Mouse (Mus musculus) T-helper 17 cell (primary cell): ENCODE results near the gene Podxl.
"Not testable (repeated sequence)": the region's sequence is repeated elsewhere in the genome, so short reads cannot be mapped to it uniquely, and the experiment has no call there.

Experiments
- in situ Hi-C, 2 experiments: fragments of 300-600 bp; cut with MboI, MseI; formaldehyde crosslinking; loops; 1 replicate in 1 of 2; 2 replicates in 1 of 2; pipeline ENCODE4 v1.15.1; 2025; ENCODE audit warnings: high pct_unique_total_duplicates in 2 of 2

Gene Podxl

GRCm38 (mm10) chr6:31568070-31568595 lies 4.4 kb upstream of the Podxl start:
- in situ Hi-C loops: no loop called here

DNA sequence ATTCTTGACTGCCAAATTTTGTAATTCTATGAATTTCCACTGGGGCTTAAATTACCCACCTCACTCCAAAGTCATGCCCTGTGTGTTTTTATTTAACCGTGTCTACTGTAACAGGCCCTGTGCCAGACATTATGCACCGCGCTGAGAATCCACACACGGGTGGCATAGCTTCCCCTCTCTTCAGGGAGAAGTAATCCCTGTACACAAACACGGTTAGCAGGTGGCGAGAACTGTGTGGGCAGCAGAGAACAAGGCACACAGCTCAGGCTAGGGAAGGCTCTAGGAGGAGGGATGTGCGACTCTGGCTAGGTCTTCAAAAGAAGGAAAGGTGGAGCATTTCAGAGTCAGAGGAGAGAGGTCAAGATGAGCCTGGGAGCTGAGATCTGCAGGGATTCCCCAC lies 3.4 kb upstream of the Podxl start:
- in situ Hi-C loops: no loop called here

DNA sequence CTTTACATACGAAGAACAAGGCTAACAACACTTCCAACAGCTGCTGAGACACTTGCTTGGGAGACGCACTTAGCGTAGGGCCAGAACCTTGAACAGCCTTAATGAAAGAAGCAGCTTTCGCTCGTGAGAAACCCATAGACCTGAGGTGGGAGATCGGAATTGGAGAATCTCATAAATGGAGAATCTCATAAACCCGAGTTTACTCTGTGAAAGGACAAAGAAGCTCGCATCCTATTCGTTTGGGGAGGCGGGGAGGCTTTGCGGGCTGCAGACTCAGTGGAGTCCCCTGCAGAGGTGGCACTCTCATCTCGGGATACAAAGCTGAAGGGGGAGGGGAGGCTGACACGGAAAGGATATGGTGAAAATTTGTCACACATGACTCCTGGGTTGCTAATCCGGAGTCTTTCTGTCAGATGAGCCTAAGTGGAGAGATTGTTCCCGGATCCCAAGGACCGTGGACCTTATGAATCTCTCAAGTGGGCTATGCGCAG lies 1.2 kb upstream of the Podxl start:
- in situ Hi-C loops: no loop called here

DNA sequence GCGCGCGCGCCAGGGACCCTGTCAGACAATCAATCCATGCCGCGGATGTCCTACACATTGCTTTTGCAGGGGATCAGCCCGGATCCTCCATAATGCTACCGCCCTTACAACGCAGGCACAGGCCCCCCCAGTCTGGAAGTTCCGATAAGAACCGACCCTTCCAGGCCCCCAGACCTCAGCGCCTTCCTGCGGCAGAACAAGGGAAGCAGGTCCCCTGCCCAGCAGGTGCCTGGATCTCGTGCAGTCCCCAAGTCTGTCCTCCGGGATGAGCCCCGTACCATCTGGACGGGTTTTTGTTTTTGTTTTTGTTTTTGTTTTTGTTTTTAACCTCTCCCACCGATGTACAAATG lies 376 bp upstream of the Podxl start:
- in situ Hi-C loops: no loop called here

DNA sequence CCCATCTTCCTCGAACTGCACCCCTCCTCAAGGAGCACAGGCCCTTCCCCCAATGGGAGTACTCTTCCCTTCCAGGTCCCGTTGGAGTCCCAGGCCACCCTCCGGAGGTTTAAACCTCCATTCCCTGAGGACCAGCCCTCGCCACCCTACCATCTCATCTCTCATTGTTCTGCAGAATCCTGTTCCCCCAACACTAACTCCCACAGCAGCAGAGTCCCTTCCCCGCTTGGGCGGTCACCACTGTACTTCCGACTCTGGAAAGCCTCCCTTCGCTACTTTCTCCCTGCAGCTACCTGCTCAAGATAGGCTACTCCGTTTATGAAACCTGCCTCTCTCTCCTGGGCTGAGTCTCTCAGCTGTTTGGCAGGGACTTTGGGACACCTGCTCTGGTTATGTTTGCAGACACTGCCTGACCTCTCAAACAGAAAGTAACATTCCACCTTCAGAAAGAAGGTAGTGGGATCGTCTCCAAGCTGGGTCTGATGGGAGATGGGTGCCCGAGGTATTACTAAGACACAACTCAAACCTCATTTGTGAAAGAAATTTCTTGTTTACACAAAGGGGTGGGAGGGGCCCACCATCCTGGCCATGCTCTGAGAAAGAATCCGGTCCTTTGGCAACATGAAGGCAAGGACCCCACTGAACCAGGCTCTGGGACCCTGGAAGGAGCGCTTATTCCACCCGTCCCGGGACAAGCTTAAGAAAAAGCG lies 1.3 kb downstream of the Podxl start:
- in situ Hi-C loops: no loop called here

GRCm38 (mm10) chr6:31561948-31562347 lies 1.8 kb downstream of the Podxl start:
- in situ Hi-C loops: not testable (repeated sequence)

DNA sequence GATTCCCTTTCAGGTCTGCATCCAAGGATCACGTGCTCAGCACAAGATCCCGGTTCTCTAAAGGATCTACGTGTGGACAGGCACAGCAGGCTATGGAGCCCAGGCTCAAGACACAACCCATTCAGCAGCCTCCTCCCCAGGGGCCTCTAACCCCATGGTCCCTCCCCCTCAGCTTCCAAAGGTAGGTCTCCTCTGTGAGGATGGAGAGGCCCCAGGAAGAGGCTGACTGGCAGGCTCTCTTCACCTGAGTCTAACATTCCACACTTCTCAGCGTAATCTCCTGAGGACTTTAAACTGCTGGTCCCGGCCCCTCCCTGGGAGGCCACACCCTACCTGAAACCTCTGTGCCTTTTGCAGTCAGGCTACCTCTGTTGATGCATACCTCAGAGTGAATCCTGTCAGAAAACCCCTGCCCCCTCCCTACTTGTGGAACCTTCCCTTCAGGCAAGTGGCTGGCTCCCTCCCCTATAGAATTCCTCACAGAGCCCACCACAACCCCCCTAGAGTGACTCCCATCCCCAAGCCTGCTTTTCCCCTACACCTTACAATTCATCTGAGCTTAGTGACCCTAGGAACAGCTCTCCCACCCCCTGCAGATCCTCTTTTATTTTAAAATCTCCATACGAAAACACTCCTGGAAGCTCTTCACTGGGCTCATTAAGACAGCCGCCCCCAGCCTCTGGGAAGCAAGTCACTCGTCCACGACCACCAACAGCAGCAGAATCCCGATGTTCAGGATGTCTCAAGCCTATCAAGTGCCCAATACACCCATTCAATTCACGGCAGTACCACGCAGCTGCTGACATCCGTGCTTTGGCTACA lies 3.4 kb downstream of the Podxl start:
- in situ Hi-C loops: no loop called here

DNA sequence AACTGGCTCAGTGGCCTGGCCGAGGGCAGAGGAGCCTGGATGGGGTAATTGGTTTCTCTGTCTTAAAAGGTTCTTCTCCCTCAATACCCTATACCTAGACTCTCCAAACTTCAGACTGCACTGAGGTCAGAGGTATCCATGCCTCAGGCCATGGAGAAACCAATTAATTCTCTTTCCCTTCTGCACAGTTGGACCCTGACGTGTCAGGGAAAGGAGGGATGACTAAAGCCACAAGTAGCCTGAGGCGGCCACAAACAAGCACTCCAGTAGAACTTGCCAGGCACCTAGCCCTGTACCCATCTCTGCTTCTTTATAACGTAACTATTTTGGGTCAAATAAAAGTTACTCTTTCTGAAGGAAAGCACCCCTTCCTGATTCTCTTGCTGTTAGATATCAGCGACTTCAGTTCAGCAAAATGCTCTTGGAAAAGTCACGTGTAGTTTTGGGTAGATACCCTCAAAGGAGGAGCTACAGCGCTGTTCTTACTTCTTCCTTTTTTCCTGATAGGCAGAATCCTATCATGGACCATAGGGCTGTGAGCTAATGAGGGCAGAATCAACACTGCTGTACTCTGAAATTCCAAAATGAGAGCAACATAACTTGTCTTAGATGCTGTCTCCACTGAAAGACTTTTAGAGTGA lies 7.2 kb downstream of the Podxl start:
- in situ Hi-C loops: no loop called here

- in situ Hi-C loops: no loop called here
These were observed 12.8 kb downstream of the Podxl start for GRCm38 (mm10) chr6:31550876-31551532.

DNA sequence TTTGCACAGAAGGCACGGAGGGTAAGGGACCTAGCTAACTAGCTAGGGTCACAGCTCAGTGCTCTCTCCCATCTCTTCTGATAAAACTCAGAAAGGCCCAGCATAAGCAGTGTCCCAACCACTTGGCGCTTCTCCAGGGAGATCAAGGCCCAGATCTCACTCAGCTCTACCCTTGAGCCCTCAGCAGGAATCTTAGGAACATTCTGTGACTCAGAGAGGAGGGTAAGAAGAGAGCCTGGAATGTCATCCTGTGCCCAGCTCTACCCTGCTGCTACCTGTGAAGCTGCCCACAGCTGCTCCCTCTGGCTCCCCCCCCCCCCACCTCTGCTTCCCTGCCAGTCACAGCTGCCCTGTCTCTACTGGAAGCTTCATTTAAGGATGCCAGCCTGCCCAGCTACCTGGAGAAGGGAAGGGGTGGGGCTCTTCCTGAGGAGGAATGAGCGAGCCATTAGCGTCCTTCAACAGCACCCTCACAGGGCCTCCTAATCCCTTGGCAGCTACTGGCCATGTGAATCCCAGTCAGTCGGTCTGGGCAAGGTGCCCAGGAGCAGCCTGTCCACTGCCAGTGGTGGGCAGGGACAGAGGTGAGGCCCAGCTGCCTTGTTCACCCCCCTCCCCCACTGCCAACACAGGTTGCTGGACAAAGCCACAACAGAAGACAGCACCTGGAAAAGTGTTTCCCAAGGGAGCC lies 14.3 kb downstream of the Podxl start:
- in situ Hi-C loops: no loop called here

- in situ Hi-C loops: loop anchor here in 1 of 2 experiments (5.0 kb wide), 1 partner anchor 73 kb away; no protein-coding TSS in a partner anchor
These were observed 19.5 kb downstream of the Podxl start for GRCm38 (mm10) chr6:31544318-31544717.

DNA sequence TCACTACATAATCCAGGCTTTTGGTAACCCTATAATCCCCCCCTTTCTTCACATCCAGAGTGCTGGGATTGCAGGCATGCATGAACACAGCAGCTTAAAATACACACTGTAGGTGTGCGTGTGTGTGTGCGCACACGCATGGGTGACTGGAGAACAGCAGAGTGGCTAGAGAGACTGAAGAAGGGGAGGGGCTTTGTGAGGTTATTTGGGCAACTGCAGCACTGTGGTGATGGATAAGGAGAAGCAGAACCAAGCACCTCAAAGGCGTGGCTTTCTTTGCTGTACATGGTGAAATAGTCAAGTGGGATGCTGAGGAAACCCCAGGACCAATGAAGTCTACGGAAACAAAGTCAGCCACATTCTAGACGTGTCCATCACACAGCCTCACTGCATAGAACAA lies 23.8 kb downstream of the Podxl start:
- in situ Hi-C loops: loop anchor here in 1 of 2 experiments (5.0 kb wide), 1 partner anchor 77 kb away; no protein-coding TSS in a partner anchor

DNA sequence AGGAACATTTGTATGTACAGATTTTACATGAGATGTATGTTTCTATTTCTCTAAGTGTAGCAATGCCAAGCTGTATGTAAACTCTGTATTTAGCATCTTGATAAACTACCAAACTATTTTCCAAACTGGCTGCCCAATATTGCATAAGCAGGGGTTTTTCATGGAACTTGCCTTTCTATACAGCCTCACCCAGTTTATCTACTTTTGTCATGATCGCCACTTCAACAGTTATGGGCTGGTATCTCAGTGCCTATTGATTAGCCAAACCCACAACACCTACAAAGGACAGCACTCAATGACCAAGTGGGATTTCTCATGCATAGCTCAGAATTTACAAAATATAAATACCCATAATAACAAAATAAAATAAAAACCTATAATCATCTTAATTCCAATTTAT lies 25.7 kb downstream of the Podxl start:
- in situ Hi-C loops: no loop called here

DNA sequence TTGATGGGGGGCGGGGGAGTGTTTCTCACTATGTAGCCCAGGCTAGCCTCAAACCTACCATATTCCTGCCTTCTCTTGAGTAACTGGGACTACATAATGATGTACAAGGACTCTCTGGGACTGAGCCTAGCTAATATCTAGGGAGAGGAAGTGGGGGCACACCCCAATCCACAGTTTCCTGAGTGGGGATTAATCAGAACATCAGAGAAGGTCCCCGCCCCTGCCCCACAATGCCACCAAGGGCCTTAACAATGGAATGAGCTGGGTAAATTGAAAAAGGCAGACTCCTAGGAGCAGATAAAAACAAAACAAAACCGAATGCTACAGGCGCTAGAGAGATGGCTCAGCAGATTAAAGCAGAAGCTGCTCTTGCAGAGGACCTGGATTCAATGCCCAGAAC lies 26.6 kb downstream of the Podxl start:
- in situ Hi-C loops: no loop called here

- in situ Hi-C loops: no loop called here
These were observed 29.1 kb downstream of the Podxl start for GRCm38 (mm10) chr6:31534705-31535104.

GRCm38 (mm10) chr6:31531880-31532279 lies 31.9 kb downstream of the Podxl start:
- in situ Hi-C loops: no loop called here

DNA sequence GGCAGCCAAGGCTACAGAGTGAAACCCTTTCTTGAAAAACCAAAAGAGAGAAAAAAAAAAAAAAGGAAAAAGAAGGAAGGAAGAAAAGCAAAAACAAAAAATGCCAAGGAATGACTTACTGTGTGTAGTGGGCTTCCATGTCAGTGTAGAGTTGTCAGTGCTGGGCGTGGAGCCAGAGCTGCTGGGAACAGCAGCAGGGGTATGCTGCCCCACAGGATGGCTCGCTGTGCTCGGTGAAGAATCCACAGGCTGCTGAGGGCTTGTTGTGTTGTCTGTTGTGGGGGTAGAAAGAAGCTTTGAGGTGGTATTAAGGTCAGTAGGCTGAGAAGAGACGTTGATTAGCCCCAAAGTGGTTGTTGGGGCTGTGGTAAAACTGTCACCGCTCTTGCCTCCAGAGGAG lies 35.4 kb downstream of the Podxl start:
- in situ Hi-C loops: no loop called here

DNA sequence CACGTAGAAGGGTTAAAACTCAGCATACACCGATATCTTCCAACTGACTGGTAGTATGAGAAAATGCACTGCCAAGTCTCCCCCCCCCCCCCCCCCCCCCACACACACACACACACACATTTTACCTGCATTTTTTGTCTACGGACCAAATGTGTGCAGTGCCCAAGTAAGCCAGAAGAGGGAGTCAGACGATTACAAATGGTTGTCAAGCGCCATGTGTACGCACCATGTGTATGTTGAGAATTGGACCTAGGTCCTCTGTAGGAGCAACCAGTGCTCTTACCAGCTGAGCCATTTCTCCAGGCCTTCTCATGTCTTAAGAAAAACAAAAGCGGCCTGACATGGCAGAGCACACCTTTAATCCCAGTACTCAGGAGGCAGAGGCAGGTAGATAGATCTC lies 35.9 kb downstream of the Podxl start:
- in situ Hi-C loops: no loop called here

GRCm38 (mm10) chr6:31526929-31527328 lies 36.9 kb downstream of the Podxl start:
- in situ Hi-C loops: no loop called here

DNA sequence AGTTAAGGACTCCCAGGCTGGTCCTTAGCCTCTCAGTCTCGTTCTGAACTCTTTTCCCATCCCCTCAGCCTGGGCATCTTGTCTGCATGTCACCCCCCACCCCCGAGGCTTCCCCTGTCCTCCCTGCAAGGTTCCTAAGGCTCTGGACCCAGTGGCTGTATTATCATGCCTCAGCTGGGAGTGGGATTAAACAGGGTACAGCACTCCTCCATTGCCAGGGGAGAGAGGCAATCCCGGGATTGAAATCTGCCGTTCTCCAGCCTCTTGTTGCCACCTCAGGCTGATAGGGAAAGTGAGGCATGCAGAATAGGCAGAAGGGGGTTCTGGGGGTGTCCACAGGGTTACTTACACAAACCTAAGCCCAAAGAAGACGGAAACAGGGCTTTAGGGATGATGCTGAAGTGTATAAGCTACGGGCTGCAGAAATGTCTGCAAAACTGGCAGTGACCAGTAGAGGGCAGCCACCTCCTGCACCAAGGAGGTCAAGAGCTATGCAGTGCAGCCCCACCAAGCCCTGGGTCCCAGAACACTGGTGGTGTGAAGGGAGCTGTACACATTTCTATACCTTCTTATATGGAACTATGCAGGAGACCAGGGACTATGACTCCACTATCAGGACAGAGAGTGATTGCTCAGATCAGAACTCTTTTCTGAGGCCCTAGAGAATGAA lies 38.4 kb downstream of the Podxl start:
- in situ Hi-C loops: no loop called here
